Mouse (Mus musculus): ENCODE measurements at regions not wholly inside any gene's neighbourhood (a gene's known extent, or its start where the extent isn't known, plus 50 kb on each side); places are given as distances from the start of the nearest gene placed in this dataset.
A peak's percentile ranks its signal among the peaks of the same experiment; 100 is the strongest.

DNA sequence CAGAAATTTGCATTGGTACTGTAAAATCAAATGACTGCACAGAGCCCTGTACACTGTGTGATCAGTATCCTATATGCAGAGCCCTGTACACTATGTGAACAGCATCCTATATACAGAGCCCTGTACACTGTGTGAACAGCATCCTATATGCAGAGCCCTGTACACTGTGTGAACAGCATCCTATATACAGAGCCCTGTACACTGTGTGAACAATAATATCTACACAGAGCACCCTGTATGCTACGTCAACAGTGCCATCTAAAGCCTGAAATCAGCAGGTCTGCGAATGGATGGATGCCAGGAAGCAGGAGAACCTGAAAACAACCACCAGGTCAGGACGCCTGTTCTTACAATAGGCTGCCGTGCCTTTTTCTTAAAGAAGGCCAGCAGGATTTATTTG lies 211.7 kb upstream of the Gpc5 start:
- WGBS: 68% methylated on average over 4 of the region's 4 CpGs
- no peaks in the 10 kb centered on the region for H3K9me3 ChIP-seq
- no peaks in the 10 kb centered on the region for H3K27me3 ChIP-seq
- no peak overlapping the region for H3K4me3 ChIP-seq
- H3K4me2 ChIP-seq: no peak overlapping the region
- peaks cover 12% of the 10 kb centered on the region; the same call in 1 of the 2 replicates for H3K4me1 ChIP-seq (replicated peaks)
- H3K9ac ChIP-seq: no peak overlapping the region
- no peaks in the 10 kb centered on the region for H3K36me3 ChIP-seq
- H3K27ac ChIP-seq (replicated peaks): no peak overlapping the region
- ATAC-seq (ENCODE audit: low read depth): peak; percentile 61

DNA sequence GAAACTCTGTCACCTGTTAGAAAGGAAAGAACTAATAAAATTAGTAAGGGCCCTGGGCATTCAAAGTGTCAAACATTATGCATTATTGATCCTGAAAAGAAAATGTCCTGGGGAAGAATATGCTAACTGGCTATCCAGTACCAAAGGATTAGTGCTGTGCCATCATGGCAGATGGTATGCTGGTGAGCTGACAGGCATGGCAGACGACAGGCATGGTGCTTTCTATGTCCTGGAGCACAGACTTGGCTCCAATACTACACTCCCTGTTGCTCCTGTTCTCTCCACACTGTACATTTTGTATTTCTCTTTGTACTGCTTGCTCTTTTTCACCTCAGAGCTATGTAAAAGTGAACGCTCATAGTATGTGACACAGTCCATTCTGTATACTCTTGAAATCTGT lies 187.9 kb upstream of the Gpc5 start:
- 83% methylated on average over 2 of the region's 2 CpGs for WGBS
- H3K9me3 ChIP-seq: no peaks in the 10 kb centered on the region
- no peak for ATAC-seq (ENCODE audit: low read depth)
- H3K4me1 ChIP-seq (replicated peaks): no peaks in the 10 kb centered on the region
- no peak overlapping the region for H3K4me2 ChIP-seq
- no peak overlapping the region for H3K9ac ChIP-seq
- H3K27me3 ChIP-seq: no peaks in the 10 kb centered on the region
- no peak overlapping the region for H3K4me3 ChIP-seq
- H3K36me3 ChIP-seq: no peaks in the 10 kb centered on the region
- no peak overlapping the region for H3K27ac ChIP-seq (replicated peaks)

DNA sequence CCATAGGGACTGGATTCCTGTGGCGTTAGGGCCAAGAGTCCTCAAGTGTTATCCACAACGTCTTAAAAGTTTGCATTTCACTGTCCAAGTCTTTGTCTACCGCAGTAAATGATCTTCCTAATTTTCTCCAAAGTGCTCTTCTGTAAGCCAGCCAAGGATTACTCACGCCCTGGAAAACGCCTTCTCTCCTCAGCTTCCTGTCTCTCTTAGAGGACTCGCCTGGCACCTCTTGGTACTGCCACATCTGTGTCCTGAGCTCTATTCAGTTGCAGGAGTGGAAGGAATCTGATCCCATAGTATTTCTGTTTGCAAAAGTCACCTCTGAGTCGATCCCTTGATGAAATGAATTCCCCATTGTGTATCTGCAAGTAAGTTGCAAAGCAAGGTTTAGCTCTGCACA lies 179.7 kb upstream of the Gpc5 start:
- Histone ChIP-seq H3K27ac (replicated peaks) (no peak overlapping the region), H3K9ac (no peak overlapping the region), H3K9me3 (no peaks in the 10 kb centered on the region), H3K4me2 (no peak overlapping the region), H3K4me3 (no peak overlapping the region), H3K4me1 (replicated peaks) (no peaks in the 10 kb centered on the region), H3K36me3 (no peaks in the 10 kb centered on the region), H3K27me3 (no peaks in the 10 kb centered on the region)
- no peak for ATAC-seq (ENCODE audit: low read depth)
- WGBS: 80% methylated on average over 7 of the region's 7 CpGs

DNA sequence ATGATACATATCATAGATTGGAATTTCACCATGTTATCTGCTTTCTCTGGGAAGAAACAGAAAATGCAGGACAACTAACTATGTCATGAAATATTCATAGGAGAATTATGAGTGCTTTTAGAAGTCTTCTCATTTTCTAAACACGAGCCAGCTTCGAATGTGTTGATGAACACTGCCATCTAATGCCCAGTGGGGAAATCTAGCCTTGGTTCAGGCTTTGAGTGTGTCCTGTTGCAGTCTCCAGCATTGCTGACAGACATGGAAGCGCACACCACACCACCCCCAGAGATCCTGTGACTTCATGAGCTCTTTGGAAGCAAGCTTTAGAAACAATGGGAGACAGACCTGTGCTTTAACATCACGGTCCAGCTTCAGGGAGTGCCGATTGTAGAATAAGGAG lies 178.8 kb upstream of the Gpc5 start:
- 45% methylated on average over 5 of the region's 5 CpGs for WGBS
- no peaks in the 10 kb centered on the region for H3K36me3 ChIP-seq
- H3K27me3 ChIP-seq: no peaks in the 10 kb centered on the region
- ATAC-seq (ENCODE audit: low read depth): no peak
- H3K4me1 ChIP-seq (replicated peaks): no peaks in the 10 kb centered on the region
- H3K9me3 ChIP-seq: no peaks in the 10 kb centered on the region
- H3K4me3 ChIP-seq: no peak overlapping the region
- H3K9ac ChIP-seq: no peak overlapping the region
- no peak overlapping the region for H3K4me2 ChIP-seq
- no peak overlapping the region for H3K27ac ChIP-seq (replicated peaks)

DNA sequence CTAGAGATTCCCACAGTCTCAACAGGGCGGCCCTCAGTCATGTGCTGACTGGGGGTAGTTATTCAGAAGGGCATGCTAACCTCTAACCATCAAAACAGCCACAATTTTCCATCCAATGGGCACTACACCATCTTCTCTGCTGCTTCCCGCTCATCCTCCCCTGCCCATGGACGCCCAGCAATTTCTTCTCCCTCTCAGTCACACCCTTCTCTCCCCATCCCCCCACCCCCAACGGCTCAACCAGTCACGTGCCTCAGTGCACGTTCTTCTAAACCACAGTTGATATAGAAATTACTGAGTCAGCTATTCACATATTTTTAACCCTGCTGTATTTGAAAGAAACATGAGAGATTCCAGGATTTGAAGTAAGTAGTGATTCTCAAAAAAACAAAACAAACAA lies 146.3 kb upstream of the Gpc5 start:
- no peak overlapping the region for H3K4me3 ChIP-seq
- no peaks in the 10 kb centered on the region for H3K36me3 ChIP-seq
- no peaks in the 10 kb centered on the region for H3K9me3 ChIP-seq
- no peaks in the 10 kb centered on the region for H3K27me3 ChIP-seq
- ATAC-seq (ENCODE audit: low read depth): no peak
- no peak overlapping the region for H3K9ac ChIP-seq
- no peak overlapping the region for H3K4me2 ChIP-seq
- H3K27ac ChIP-seq (replicated peaks): no peak overlapping the region
- H3K4me1 ChIP-seq (replicated peaks): peaks cover 6% of the 10 kb centered on the region; the same call in 1 of the 2 replicates
- WGBS: 67% methylated on average over 6 of the region's 6 CpGs

DNA sequence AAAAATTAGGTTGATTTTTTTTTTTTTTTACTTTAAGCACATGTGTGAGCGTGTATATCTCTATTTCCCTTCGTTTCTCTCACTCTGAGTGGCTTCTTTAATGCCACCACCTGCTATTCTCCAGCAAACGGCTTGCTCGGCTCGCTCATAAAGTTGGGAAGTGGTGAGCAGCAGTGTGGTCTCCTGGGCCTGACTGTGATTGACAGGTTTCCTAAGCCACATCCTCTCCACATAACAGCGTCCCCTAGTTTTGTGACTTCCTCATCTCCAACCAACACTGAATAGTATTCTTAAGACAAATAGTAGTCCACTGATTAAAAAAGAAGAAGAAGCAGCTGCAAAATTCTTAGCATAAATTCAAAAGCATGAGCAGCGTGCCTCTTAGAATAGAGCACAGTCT lies 145.7 kb upstream of the Gpc5 start:
- no peak overlapping the region for H3K27ac ChIP-seq (replicated peaks)
- H3K36me3 ChIP-seq: no peaks in the 10 kb centered on the region
- no peak overlapping the region for H3K4me3 ChIP-seq
- WGBS: 62% methylated on average over 7 of the region's 7 CpGs
- no peaks in the 10 kb centered on the region for H3K27me3 ChIP-seq
- no peak overlapping the region for H3K4me2 ChIP-seq
- ATAC-seq (ENCODE audit: low read depth): no peak
- peaks cover 6% of the 10 kb centered on the region; the same call in 1 of the 2 replicates for H3K4me1 ChIP-seq (replicated peaks)
- H3K9me3 ChIP-seq: no peaks in the 10 kb centered on the region
- no peak overlapping the region for H3K9ac ChIP-seq

DNA sequence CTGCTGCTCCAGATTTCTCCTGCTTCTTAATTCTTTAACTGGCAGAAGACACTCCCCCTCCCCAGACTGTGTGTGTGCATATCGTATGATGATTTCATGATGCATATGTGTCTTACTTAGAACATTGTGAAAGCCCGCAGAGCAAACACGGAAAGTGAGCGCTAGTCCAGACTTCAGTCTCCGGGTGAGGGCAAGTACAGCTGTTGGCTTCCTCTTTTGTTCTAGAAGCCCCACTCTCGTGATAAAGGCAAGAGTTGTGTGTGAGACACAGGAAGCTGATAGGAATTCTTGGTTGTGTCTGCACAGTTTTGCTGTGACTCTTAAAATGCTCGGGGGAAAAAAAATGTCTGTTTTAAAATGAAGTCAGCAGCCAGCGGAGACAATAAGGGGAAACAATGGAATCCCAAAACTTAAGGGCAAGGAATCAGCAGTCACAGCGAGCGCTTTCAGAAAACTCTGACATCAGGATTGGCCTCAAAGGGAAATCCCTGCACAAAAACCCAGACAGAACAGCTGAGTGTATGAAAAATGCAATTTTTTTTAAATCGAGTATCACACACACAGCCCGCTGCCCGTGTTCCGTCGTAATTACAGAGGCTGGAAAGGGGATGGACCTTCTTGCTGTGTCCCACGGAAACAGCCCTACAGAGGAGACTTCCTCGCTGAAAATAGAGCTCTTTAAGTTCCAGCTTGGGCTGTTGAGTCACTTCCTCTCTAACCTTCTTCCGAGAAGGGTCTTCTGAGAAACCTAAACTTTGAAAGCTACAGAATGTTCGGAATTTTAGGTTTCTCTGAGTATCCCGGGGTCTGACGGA lies 143.5 kb upstream of the Gpc5 start:
- ATAC-seq (ENCODE audit: low read depth): no peak
- WGBS: 60% methylated on average over 21 of the region's 21 CpGs
- peak overlapping the region; percentile 33 for H3K4me2 ChIP-seq
- H3K4me1 ChIP-seq (replicated peaks): peaks cover 19% of the 10 kb centered on the region
- H3K36me3 ChIP-seq: no peaks in the 10 kb centered on the region
- peak overlapping the region; percentile 62 for H3K27ac ChIP-seq (replicated peaks)
- no peaks in the 10 kb centered on the region for H3K27me3 ChIP-seq
- H3K9me3 ChIP-seq: no peaks in the 10 kb centered on the region
- peak overlapping the region; percentile 13; the same call in 1 of the 2 replicates for H3K4me3 ChIP-seq
- peak overlapping the region; percentile 22; the same call in 1 of the 2 replicates for H3K9ac ChIP-seq

DNA sequence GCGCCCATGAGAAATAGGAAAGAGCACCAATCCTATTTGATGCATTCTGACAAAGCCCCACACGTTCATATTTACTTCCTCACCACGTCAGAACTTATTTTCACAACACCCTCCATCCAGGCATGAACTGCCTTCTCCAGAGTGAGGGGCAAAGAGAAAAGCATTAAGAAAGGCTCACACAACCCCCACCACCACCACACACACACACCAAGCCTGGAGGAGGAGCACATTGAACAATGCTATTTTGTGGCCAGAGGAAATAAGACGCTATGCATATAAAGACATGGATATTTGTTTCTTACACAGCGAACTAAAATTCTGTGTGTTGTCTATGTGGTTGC lies 142.9 kb upstream of the Gpc5 start:
- Histone ChIP-seq H3K27ac (replicated peaks) (0 out of 2 replicates have a peak overlapping the region, but pooled peaks have one; percentile 18), H3K4me2 (peak overlapping the region; percentile 33), H3K27me3 (no peaks in the 10 kb centered on the region), H3K9ac (no peak overlapping the region), H3K9me3 (no peaks in the 10 kb centered on the region), H3K4me3 (no peak overlapping the region), H3K4me1 (replicated peaks) (peaks cover 19% of the 10 kb centered on the region), H3K36me3 (no peaks in the 10 kb centered on the region)
- 75% methylated on average over 5 of the region's 5 CpGs for WGBS
- ATAC-seq (ENCODE audit: low read depth): no peak

DNA sequence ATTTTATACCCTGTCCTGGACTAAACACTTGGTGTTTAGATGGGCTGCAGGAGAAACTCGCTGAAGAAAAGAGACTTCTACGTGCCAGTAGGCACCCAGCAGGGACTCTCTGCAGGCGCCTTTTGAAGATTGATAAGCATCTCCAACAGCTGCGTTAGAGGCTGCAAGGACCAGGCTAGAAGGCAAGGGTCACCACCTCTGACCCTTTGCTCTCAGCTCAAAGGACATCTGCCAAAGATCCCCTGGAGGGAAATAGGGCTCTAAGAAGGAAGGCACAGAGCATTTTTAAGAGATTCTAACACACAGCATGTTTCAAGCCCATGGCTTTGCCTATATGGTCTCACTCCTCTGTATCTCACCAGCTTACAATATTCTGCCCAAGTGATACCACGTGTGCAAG lies 139.7 kb upstream of the Gpc5 start:
- Histone ChIP-seq H3K36me3 (no peaks in the 10 kb centered on the region), H3K4me3 (no peak overlapping the region), H3K9ac (no peak overlapping the region), H3K9me3 (no peaks in the 10 kb centered on the region), H3K4me1 (replicated peaks) (peaks cover 19% of the 10 kb centered on the region), H3K27me3 (no peaks in the 10 kb centered on the region), H3K27ac (replicated peaks) (no peak overlapping the region), H3K4me2 (no peak overlapping the region)
- ATAC-seq (ENCODE audit: low read depth): no peak
- under 1% methylated on average over 5 of the region's 5 CpGs for WGBS

DNA sequence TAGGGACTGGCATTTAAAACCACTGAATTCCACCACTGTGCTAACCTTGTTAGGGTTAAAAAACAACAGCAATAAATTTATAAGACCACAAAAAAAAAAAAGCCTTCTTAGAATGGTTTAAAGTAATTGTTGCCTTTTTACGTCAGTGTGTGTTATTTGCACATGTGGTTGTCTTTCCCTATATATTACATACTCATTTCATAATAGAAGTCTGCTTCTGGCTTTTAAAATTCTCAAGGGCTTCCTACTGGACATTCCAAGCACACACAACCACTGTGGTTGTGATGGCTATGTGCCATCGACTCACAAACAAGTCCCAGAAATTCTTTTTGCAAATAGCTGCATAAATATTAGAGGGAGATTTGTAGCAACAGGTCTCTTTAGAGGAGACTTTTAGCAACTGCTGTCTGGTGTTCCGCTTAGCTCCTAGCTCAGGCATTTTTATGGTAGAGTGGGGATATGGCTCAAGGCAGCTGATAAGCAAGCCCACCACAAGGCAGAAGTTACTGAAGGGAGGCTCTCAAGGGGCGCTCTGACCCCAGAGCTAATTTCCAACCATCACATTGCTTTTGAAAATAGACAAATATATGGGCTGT lies 138.8 kb upstream of the Gpc5 start:
- H3K9ac ChIP-seq: no peak overlapping the region
- WGBS: 17% methylated on average over 4 of the region's 4 CpGs
- peaks cover 18% of the 10 kb centered on the region for H3K4me1 ChIP-seq (replicated peaks)
- no peaks in the 10 kb centered on the region for H3K36me3 ChIP-seq
- H3K4me3 ChIP-seq: no peak overlapping the region
- no peak for ATAC-seq (ENCODE audit: low read depth)
- no peak overlapping the region for H3K4me2 ChIP-seq
- H3K27ac ChIP-seq (replicated peaks): no peak overlapping the region
- H3K27me3 ChIP-seq: no peaks in the 10 kb centered on the region
- no peaks in the 10 kb centered on the region for H3K9me3 ChIP-seq

DNA sequence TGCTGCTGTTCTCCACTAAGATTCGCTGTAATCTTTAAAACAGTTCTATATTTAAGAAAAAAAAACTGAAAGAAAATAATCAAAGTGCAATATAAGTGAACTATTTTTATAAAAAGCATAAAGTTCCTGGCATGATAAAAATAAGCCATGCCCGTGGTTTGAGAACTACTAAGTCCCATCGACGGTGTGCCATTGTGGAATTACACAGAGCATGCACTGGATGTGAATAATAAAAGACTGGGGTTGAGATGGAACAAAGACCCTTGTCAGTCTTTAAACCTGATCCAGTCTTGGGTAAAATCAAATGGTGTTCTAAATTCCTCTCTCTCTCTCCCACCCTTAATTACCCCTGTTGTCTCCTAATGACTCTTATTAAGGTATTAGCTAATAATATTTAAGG lies 137.7 kb upstream of the Gpc5 start:
- no peak for ATAC-seq (ENCODE audit: low read depth)
- no peak overlapping the region for H3K9ac ChIP-seq
- WGBS: 27% methylated on average over 4 of the region's 4 CpGs

DNA sequence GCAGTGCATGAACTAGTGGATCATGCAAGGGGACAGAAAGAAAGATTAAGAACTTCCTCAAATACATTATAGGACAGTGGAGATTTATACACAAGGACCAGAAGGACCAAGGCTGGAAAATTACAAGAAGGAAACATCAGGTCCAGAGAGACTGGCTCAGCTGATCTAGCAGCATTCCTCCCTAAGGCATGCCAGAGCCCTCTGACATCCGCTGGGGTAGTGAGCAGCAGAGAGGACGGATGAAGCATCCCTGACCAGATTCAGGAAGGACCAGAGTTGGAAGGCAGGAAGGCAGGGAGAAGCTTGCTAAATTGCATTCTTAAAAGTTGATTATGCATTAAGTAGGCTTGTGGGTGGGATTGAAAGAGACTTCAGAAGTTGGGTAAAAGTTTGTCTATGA lies 136.4 kb upstream of the Gpc5 start:
- Histone ChIP-seq H3K9ac (no peak overlapping the region), H3K36me3 (no peaks in the 10 kb centered on the region), H3K27me3 (no peaks in the 10 kb centered on the region), H3K4me2 (no peak overlapping the region), H3K4me3 (no peak overlapping the region), H3K9me3 (no peaks in the 10 kb centered on the region), H3K4me1 (replicated peaks) (peaks cover 13% of the 10 kb centered on the region), H3K27ac (replicated peaks) (no peak overlapping the region)
- whole genome bisulfite sequencing: 46% methylated on average over 2 of the region's 2 CpGs
- no peak for ATAC-seq (ENCODE audit: low read depth)

More for the DNA sequence above, 137.7 kb upstream of the Gpc5 start:
- H3K27ac ChIP-seq (replicated peaks): no peak overlapping the region
- H3K36me3 ChIP-seq: no peaks in the 10 kb centered on the region
- H3K27me3 ChIP-seq: no peaks in the 10 kb centered on the region
- H3K4me1 ChIP-seq (replicated peaks): peaks cover 13% of the 10 kb centered on the region
- H3K4me3 ChIP-seq: no peak overlapping the region
- no peaks in the 10 kb centered on the region for H3K9me3 ChIP-seq
- no peak overlapping the region for H3K4me2 ChIP-seq

DNA sequence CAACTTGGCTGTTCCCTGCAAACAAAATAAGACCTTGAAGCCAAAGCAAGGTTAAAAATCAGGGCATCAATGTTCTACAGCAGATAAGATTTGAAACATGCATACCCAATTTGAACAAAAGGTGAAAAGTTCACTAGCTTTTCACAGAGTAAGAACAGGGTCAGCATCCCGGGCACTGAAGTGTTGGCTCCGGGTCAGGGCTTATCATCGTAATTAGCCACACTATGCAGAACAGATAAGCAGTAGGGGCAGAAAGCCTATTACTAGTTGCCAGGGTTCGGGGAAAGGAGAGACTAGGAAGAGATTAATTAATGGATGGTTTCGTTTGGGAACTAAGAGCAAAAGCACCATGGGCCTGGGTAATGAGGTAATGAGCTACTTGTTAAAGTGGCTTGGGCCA lies 131.7 kb upstream of the Gpc5 start:
- Histone ChIP-seq H3K9me3 (no peaks in the 10 kb centered on the region), H3K4me3 (no peak overlapping the region), H3K27ac (replicated peaks) (no peak overlapping the region), H3K36me3 (no peaks in the 10 kb centered on the region), H3K4me2 (no peak overlapping the region), H3K27me3 (no peaks in the 10 kb centered on the region), H3K4me1 (replicated peaks) (no peaks in the 10 kb centered on the region; the same call in 1 of the 2 replicates), H3K9ac (no peak overlapping the region)
- 48% methylated on average over 5 of the region's 5 CpGs for WGBS
- no peak for ATAC-seq (ENCODE audit: low read depth)

Data from neural tube, embryonic 13.5 days (tissue).